9 mouse cellular contexts compared by ENCODE assay signal in genomic region chr10:108979660-108980059, GRCm38 (mm10). TPM values are rescaled to one million over a fixed set of nuclear protein-coding genes. Genes with fewer than 3 reads are reported as not detected.
DNase-seq lines count a peak whose midpoint lies in the region; ATAC-seq and TF ChIP-seq lines count a peak whose summit lies in the region.
"Had no signal": no experiment of that assay in that cellular context is flagged by ENCODE, and none has a peak within 500 bp of the region (broad histone marks: within the 10 kb centered on the region; RNA-seq: fewer than 3 reads in every experiment).

No protein-coding gene starts in this region.

- no peak overlapping the region for H3K4me2 ChIP-seq in midbrain, embryonic 16.5 days (ENCODE audit: low read length)

- WGBS in lung, adult 2 months = 54% methylated on average over 6 of the region's 6 CpGs
- 27% methylated on average over 6 of the region's 6 CpGs for WGBS in midbrain, embryonic 16.5 days

- ATAC-seq in midbrain, embryonic 16.5 days = peak; percentile 62; the same call in 1 of the 2 replicates
- no peak for ATAC-seq in megakaryocyte progenitor cell, adult 5-6 weeks (replicated peaks; ENCODE audit: poor library complexity)

- H3K27me3 ChIP-seq in midbrain, embryonic 16.5 days (ENCODE audit: control insufficient read depth, insufficient read depth, low read depth, low read length) = no peaks in the 10 kb centered on the region

- H3K4me1 ChIP-seq in lung, adult 2 months (ENCODE audit: control insufficient read depth, insufficient read depth, low read length) = no peaks in the 10 kb centered on the region
- peaks cover 6% of the 10 kb centered on the region; the same call in 1 of the 2 replicates for H3K4me1 ChIP-seq in midbrain, embryonic 16.5 days (ENCODE audit: control insufficient read depth, insufficient read depth, low read length)

- no peaks in the 10 kb centered on the region; the same call in 1 of the 2 replicates for H3K9me3 ChIP-seq in midbrain, embryonic 16.5 days (replicated peaks; ENCODE audit: control insufficient read depth, low read length, poor library complexity, severe bottlenecking)
- H3K9me3 ChIP-seq: G1E had no signal

- no peak overlapping the region for H3K4me3 ChIP-seq in lung, adult 2 months (replicated peaks; ENCODE audit: extremely low read depth, low read depth, low read length)
- H3K4me3 ChIP-seq in midbrain, embryonic 16.5 days (ENCODE audit: low read depth, low read length) = no peak overlapping the region

- TF ChIP-seq CTCF in lung, adult 2 months (IDR thresholded peaks at IDR 0.05; ENCODE audit: insufficient read depth, low read length) = no peak

- TF ChIP-seq POLR2A in lung, adult 2 months (IDR thresholded peaks at IDR 0.05; ENCODE audit: borderline replicate concordance, extremely low read depth, low read depth, low read length) = no peak

- no peaks in the 10 kb centered on the region for H3K36me3 ChIP-seq in midbrain, embryonic 16.5 days (ENCODE audit: control insufficient read depth, insufficient read depth, low read length)
- H3K36me3 ChIP-seq: G1E had no signal

- no peak overlapping the region for H3K27ac ChIP-seq in midbrain, embryonic 16.5 days (ENCODE audit: low read length)

- DNase-seq in lung, adult 18-20 months = peak; percentile 13 to 31
- no peak for DNase-seq in lung, adult 2 months
- peak; percentile 91 for DNase-seq in cerebellum, adult 9-11 months
- DNase-seq in heart, adult 8-10 months (ENCODE audit: low spot score) = peak; percentile 21
- DNase-seq in layer of hippocampus, adult 9-11 months = peak; percentile 84
- DNase-seq in B cell, adult 2 months = no peak

- no peak overlapping the region for H3K9ac ChIP-seq in midbrain, embryonic 16.5 days (ENCODE audit: low read depth, low read length)

RNA-seq across cellular contexts. Expression of gene Syt1, which starts 31.1 kb away (rescaled TPM):
- 0.09 and 0.17 TPM in 2 replicates for polyA plus RNA-seq in lung, adult 2 months (2012; rRNA removed)
- total RNA-seq in heart, adult 8-10 months (2022) = under 1 TPM; 0.11 to 0.38 (median 0.31) TPM
- polyA plus RNA-seq in midbrain, embryonic 16.5 days (2015; fragmentation: Nextera tagmentation; extraction: Ambion mirVana) = 140 and 146 TPM in 2 replicates
- not detected in 2 replicates for total RNA-seq in megakaryocyte progenitor cell, adult 5-6 weeks (2015)
- not detected in 2 replicates for total RNA-seq in megakaryocyte progenitor cell, adult 5-6 weeks (2017)

Comparison
In these comparisons a context has a peak if more than half of its experiments do, and no peak if none do; other contexts are left out.
1. DNase-seq: peak in lung, adult 18-20 months (2 of 2), cerebellum, adult 9-11 months (single experiment), heart, adult 8-10 months (single experiment) and layer of hippocampus, adult 9-11 months (single experiment); none in lung, adult 2 months (single experiment) and B cell, adult 2 months (0 of 2).